Mouse (Mus musculus) G1E (cell line): ENCODE measurements around the gene Tmem246.
"Not testable (repeated sequence)": the region's sequence is repeated elsewhere in the genome, so short reads cannot be mapped to it uniquely, and the experiment has no call there.

Experiments
- GATA1 ChIP-seq: IDR thresholded peaks from 2 replicates; pipeline ENCODE4 v1.6.1; 2012; ENCODE audit warnings: borderline replicate concordance, low read length, inconsistent platforms, mixed read lengths
- TAL1 ChIP-seq: conservative IDR thresholded peaks from 2 replicates; pipeline ENCODE4 v1.6.1; 2012; ENCODE audit warnings: low read depth, low read length, inconsistent platforms, mixed read lengths

GRCm38 (mm10) chr4:49624969-49625368 lies 27.3 kb upstream of the Tmem246 start:
- not testable (repeated sequence) for TF ChIP-seq TAL1, GATA1
